Mouse (Mus musculus): Measurements from ENCODE around the gene Spcs2. TPM values are rescaled to one million over a fixed set of nuclear protein-coding genes. Genes with fewer than 3 reads are reported as not detected.
"Not testable (repeated sequence)": the region's sequence is repeated elsewhere in the genome, so short reads cannot be mapped to it uniquely, and the experiment has no call there.

The Spcs2 gene
- polyA plus RNA-seq, 1 experiment = 111 TPM

DNA sequence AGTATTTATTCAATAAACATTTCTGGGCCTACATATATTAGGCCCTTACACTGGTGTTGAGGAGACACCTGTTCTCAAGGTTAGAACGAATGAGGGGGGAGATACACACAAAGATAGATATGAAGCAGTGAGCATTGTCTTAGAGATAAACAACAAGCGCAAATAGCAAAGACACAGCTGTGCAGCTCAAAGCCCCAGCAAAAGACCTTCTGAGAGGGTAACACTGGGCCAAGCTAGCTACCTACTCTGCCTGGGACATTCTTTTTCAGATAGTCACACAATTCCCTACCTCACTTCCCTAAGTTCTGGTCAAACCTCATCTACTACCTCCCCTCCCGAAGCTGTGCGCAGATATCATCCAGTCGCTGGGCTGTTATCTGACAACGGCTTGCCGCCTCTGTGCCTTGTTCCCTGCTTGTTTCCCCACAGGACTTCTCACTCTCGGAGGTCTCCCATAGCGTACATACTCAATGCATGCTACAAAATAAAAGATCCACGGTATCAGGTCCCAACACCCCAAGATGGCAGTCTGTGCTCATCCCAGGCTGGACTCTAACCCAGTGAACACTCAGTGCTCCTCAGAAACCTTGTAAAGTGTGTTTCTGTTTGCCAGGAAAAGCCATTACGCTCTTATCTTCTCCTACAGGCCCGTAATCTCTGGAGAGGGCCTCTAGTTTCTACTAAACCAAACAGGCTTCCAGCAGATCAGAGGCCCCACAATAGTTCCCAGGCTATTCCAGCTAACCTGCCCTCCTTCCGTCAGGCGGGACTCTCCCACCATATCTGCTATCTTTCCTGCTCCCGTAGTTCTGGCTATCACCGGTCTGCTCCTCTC, 38.4 kb downstream of the Spcs2 start:
- Histone ChIP-seq H3K27me3 (ENCODE audit: control insufficient read depth, insufficient read depth, insufficient read length) (no peaks in the 10 kb centered on the region), H3K36me3 (ENCODE audit: control insufficient read depth, insufficient read depth) (no peaks in the 10 kb centered on the region), H3ac (ENCODE audit: control insufficient read depth, insufficient read length) (no peak overlapping the region), H3K4me2 (ENCODE audit: low read depth) (no peak overlapping the region), H3K4me3 (no peak overlapping the region), H3K79me2 (ENCODE audit: control insufficient read depth, insufficient read depth) (no peaks in the 10 kb centered on the region)
- TF ChIP-seq SRF (IDR thresholded peaks at IDR 0.05; ENCODE audit: control insufficient read depth, insufficient read length, low read depth) (no peak), TCF3 (IDR thresholded peaks at IDR 0.05; ENCODE audit: insufficient read length, low read depth) (no peak), MAX (IDR thresholded peaks at IDR 0.05; ENCODE audit: low read depth) (no peak), MYOG (IDR thresholded peaks at IDR 0.05; ENCODE audit: control insufficient read depth in 1 of 3, insufficient read depth in 1 of 3, insufficient read length in 2 of 3, low read depth in 2 of 3) (no peak), POLR2AphosphoS2 (IDR thresholded peaks at IDR 0.05; ENCODE audit: insufficient read length, low read depth) (no peak), TCF12 (IDR thresholded peaks at IDR 0.05; ENCODE audit: insufficient read depth, poor library complexity, severe bottlenecking) (no peak), USF1 (IDR thresholded peaks at IDR 0.05; ENCODE audit: low read depth) (no peak), E2F4 (IDR thresholded peaks at IDR 0.05; ENCODE audit: insufficient read depth) (no peak), CEBPB (IDR thresholded peaks at IDR 0.05; ENCODE audit: insufficient read depth, poor library complexity, severe bottlenecking) (no peak), POLR2A (IDR thresholded peaks at IDR 0.05; ENCODE audit: insufficient read length, low read depth) (no peak), MYOD1 (IDR thresholded peaks at IDR 0.05; ENCODE audit: control insufficient read depth in 1 of 3, insufficient read length in 2 of 3, low read depth in 2 of 3) (no peak)

DNA sequence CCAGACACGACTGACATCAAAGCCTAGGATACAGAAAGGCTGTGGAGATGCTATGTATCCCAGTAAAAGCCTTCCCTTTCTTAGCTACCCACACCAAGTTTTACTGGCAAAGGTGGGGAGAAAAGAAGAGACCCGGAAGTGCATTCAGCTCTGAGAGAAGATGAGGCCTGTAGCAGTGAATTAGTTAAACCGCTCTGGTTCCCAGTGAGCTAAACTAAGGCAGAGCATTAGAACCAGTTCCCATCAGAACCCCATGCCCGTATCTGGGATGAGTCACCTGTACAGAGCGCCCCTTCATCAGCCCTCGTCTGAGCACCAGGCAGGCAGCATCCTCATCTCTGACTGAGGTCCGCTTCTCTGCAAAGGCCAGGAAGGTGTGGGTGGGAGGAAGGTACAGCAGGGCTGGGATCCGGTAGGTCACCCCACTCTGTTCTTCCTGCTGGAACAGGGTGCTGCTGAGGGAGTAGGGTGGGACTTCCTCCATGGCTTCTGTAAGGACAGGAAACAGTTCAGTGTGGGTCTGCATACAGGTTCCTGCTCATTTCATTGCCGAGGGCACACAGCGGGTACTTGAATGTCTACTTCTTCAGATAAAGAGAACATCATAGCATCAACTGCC, 40.1 kb downstream of the Spcs2 start:
- no peak overlapping the region for H3ac ChIP-seq (ENCODE audit: control insufficient read depth, insufficient read length)
- no peaks in the 10 kb centered on the region for H3K27me3 ChIP-seq (ENCODE audit: control insufficient read depth, insufficient read depth, insufficient read length)
- H3K4me2 ChIP-seq (ENCODE audit: low read depth) = no peak overlapping the region
- TF ChIP-seq TCF3 (IDR thresholded peaks at IDR 0.05; ENCODE audit: insufficient read length, low read depth) (no peak), TCF12 (IDR thresholded peaks at IDR 0.05; ENCODE audit: insufficient read depth, poor library complexity, severe bottlenecking) (no peak), SRF (IDR thresholded peaks at IDR 0.05; ENCODE audit: control insufficient read depth, insufficient read length, low read depth) (no peak), POLR2AphosphoS2 (IDR thresholded peaks at IDR 0.05; ENCODE audit: insufficient read length, low read depth) (no peak), POLR2A (IDR thresholded peaks at IDR 0.05; ENCODE audit: insufficient read length, low read depth) (no peak), REST (IDR thresholded peaks at IDR 0.05; ENCODE audit: insufficient read depth, insufficient read length) (no peak), CEBPB (IDR thresholded peaks at IDR 0.05; ENCODE audit: insufficient read depth, poor library complexity, severe bottlenecking) (no peak), MYOD1 (IDR thresholded peaks at IDR 0.05; ENCODE audit: control insufficient read depth in 1 of 3, insufficient read length in 2 of 3, low read depth in 2 of 3) (no peak), MAX (IDR thresholded peaks at IDR 0.05; ENCODE audit: low read depth) (no peak), E2F4 (IDR thresholded peaks at IDR 0.05; ENCODE audit: insufficient read depth) (no peak), MYOG (IDR thresholded peaks at IDR 0.05; ENCODE audit: control insufficient read depth in 1 of 3, insufficient read depth in 1 of 3, insufficient read length in 2 of 3, low read depth in 2 of 3) (no peak)
- H3K79me2 ChIP-seq (ENCODE audit: control insufficient read depth, insufficient read depth) = no peaks in the 10 kb centered on the region
- H3K36me3 ChIP-seq (ENCODE audit: control insufficient read depth, insufficient read depth) = no peaks in the 10 kb centered on the region
- no peak overlapping the region for H3K4me3 ChIP-seq

- H3ac ChIP-seq (ENCODE audit: control insufficient read depth, insufficient read length) = no peak overlapping the region
- no peak overlapping the region for H3K4me2 ChIP-seq (ENCODE audit: low read depth)
- H3K27me3 ChIP-seq (ENCODE audit: control insufficient read depth, insufficient read depth, insufficient read length) = no peaks in the 10 kb centered on the region
- H3K4me3 ChIP-seq = no peak overlapping the region
- TF ChIP-seq E2F4 (IDR thresholded peaks at IDR 0.05; ENCODE audit: insufficient read depth) (no peak), CEBPB (IDR thresholded peaks at IDR 0.05; ENCODE audit: insufficient read depth, poor library complexity, severe bottlenecking) (no peak), USF1 (IDR thresholded peaks at IDR 0.05; ENCODE audit: low read depth) (no peak), MYOD1 (IDR thresholded peaks at IDR 0.05; ENCODE audit: control insufficient read depth in 1 of 3, insufficient read length in 2 of 3, low read depth in 2 of 3) (no peak), POLR2A (IDR thresholded peaks at IDR 0.05; ENCODE audit: insufficient read length, low read depth) (no peak), TCF12 (IDR thresholded peaks at IDR 0.05; ENCODE audit: insufficient read depth, poor library complexity, severe bottlenecking) (no peak), REST (IDR thresholded peaks at IDR 0.05; ENCODE audit: insufficient read depth, insufficient read length) (no peak), MAX (IDR thresholded peaks at IDR 0.05; ENCODE audit: low read depth) (no peak), MYOG (IDR thresholded peaks at IDR 0.05; ENCODE audit: control insufficient read depth in 1 of 3, insufficient read depth in 1 of 3, insufficient read length in 2 of 3, low read depth in 2 of 3) (no peak), TCF3 (IDR thresholded peaks at IDR 0.05; ENCODE audit: insufficient read length, low read depth) (no peak), POLR2AphosphoS2 (IDR thresholded peaks at IDR 0.05; ENCODE audit: insufficient read length, low read depth) (no peak), SRF (IDR thresholded peaks at IDR 0.05; ENCODE audit: control insufficient read depth, insufficient read length, low read depth) (no peak)
- H3K36me3 ChIP-seq (ENCODE audit: control insufficient read depth, insufficient read depth) = no peaks in the 10 kb centered on the region
- no peaks in the 10 kb centered on the region for H3K79me2 ChIP-seq (ENCODE audit: control insufficient read depth, insufficient read depth)
Observed at GRCm38 (mm10) chr7:99822426-99822825, 40.8 kb downstream of the Spcs2 start.

DNA sequence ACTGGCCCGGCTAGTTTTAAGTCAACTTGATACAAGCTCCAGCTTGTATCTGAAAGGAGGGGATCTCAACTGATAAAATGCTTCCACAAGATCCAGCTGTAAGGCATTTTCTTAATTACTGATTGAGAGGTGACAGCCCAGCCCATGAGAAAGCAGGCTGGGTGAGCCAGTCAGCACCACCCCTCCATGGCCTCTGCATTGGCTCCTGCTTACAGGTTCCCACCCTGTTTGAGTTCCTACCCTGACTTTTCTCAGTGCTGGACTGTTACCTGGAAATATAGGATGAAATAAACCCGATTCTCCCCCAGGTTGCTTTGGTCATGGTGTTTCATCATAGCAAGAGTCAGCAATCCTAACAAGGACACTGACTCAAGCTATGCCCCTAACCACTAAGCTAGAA, 41.3 kb downstream of the Spcs2 start:
- no peak overlapping the region for H3K4me3 ChIP-seq

GRCm38 (mm10) chr7:99818181-99818725, 45.0 kb downstream of the Spcs2 start:
- not testable (repeated sequence) for H3ac ChIP-seq (ENCODE audit: control insufficient read depth, insufficient read length); H3K36me3 ChIP-seq (ENCODE audit: control insufficient read depth, insufficient read depth); H3K4me3 ChIP-seq; H3K4me2 ChIP-seq (ENCODE audit: low read depth); H3K79me2 ChIP-seq (ENCODE audit: control insufficient read depth, insufficient read depth); H3K27me3 ChIP-seq (ENCODE audit: control insufficient read depth, insufficient read depth, insufficient read length)

More for the DNA sequence above, 41.3 kb downstream of the Spcs2 start:
- H3K36me3 ChIP-seq (ENCODE audit: control insufficient read depth, insufficient read depth) = no peaks in the 10 kb centered on the region
- TF ChIP-seq TCF12 (IDR thresholded peaks at IDR 0.05; ENCODE audit: insufficient read depth, poor library complexity, severe bottlenecking) (no peak), MAX (IDR thresholded peaks at IDR 0.05; ENCODE audit: low read depth) (no peak), MYOD1 (IDR thresholded peaks at IDR 0.05; ENCODE audit: control insufficient read depth in 1 of 3, insufficient read length in 2 of 3, low read depth in 2 of 3) (no peak), POLR2AphosphoS2 (IDR thresholded peaks at IDR 0.05; ENCODE audit: insufficient read length, low read depth) (no peak), POLR2A (IDR thresholded peaks at IDR 0.05; ENCODE audit: insufficient read length, low read depth) (no peak), TCF3 (IDR thresholded peaks at IDR 0.05; ENCODE audit: insufficient read length, low read depth) (no peak), CEBPB (IDR thresholded peaks at IDR 0.05; ENCODE audit: insufficient read depth, poor library complexity, severe bottlenecking) (no peak), REST (IDR thresholded peaks at IDR 0.05; ENCODE audit: insufficient read depth, insufficient read length) (no peak), USF1 (IDR thresholded peaks at IDR 0.05; ENCODE audit: low read depth) (no peak), SRF (IDR thresholded peaks at IDR 0.05; ENCODE audit: control insufficient read depth, insufficient read length, low read depth) (no peak), MYOG (IDR thresholded peaks at IDR 0.05; ENCODE audit: control insufficient read depth in 1 of 3, insufficient read depth in 1 of 3, insufficient read length in 2 of 3, low read depth in 2 of 3) (no peak)
- no peaks in the 10 kb centered on the region for H3K27me3 ChIP-seq (ENCODE audit: control insufficient read depth, insufficient read depth, insufficient read length)
- no peak overlapping the region for H3ac ChIP-seq (ENCODE audit: control insufficient read depth, insufficient read length)
- H3K4me2 ChIP-seq (ENCODE audit: low read depth) = no peak overlapping the region
- no peaks in the 10 kb centered on the region for H3K79me2 ChIP-seq (ENCODE audit: control insufficient read depth, insufficient read depth)

Measured in myocyte (in vitro differentiated cells).